Mouse (Mus musculus): Measurements from ENCODE around the gene Atp8a2.

DNA sequence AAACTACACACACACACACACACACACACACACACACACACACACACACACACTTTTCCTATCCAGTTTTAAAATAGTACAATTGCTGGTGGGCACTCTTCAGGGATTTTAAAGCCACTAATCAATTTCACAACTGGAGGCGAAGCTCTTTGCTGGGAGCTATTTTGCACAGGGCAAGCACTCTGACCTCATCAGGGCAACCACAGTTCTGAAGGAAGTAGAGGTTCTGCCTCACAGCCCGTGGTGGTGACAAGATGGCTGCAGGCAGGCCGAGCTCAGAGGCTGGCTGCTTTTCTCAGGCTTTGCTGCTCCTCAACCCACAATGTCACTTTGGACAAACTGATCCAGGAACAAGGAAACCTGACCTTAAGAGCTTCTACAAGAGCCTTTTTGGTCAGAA lies 590.0 kb downstream of the Atp8a2 start:
- no peak for TF ChIP-seq USF1 (IDR thresholded peaks at IDR 0.05; ENCODE audit: low read depth)
- TF ChIP-seq POLR2A (IDR thresholded peaks at IDR 0.05; ENCODE audit: insufficient read length, low read depth), result no peak
- TF ChIP-seq MAX (IDR thresholded peaks at IDR 0.05; ENCODE audit: low read depth), result no peak
- no peak for TF ChIP-seq E2F4 (IDR thresholded peaks at IDR 0.05; ENCODE audit: insufficient read depth)
- TF ChIP-seq POLR2AphosphoS2 (IDR thresholded peaks at IDR 0.05; ENCODE audit: insufficient read length, low read depth), result no peak
- no peak for TF ChIP-seq MYOD1 (IDR thresholded peaks at IDR 0.05; ENCODE audit: control insufficient read depth in 1 of 3, insufficient read length in 2 of 3, low read depth in 2 of 3)
- no peak for TF ChIP-seq SRF (IDR thresholded peaks at IDR 0.05; ENCODE audit: control insufficient read depth, insufficient read length, low read depth)
- no peak for TF ChIP-seq CEBPB (IDR thresholded peaks at IDR 0.05; ENCODE audit: insufficient read depth, poor library complexity, severe bottlenecking)
- no peak for TF ChIP-seq TCF12 (IDR thresholded peaks at IDR 0.05; ENCODE audit: insufficient read depth, poor library complexity, severe bottlenecking)
- no peak for TF ChIP-seq TCF3 (IDR thresholded peaks at IDR 0.05; ENCODE audit: insufficient read length, low read depth)
- no peak for TF ChIP-seq MYOG (IDR thresholded peaks at IDR 0.05; ENCODE audit: control insufficient read depth in 1 of 3, insufficient read depth in 1 of 3, insufficient read length in 2 of 3, low read depth in 2 of 3)

All from myocyte (in vitro differentiated cells).